14 mouse cellular contexts compared by ENCODE assay signal in genomic region chr4:153128162-153128561, GRCm38 (mm10).
"Had no signal": no experiment of that assay in that cellular context is flagged by ENCODE, and none has a peak within 500 bp of the region (broad histone marks: within the 10 kb centered on the region; RNA-seq: fewer than 3 reads in every experiment).

No protein-coding gene starts in this region.

- ATAC-seq: liver, embryonic 12.5 days; midbrain, embryonic 13.5 days; midbrain, embryonic 15.5 days had no signal

- H3K9ac ChIP-seq: liver, embryonic 12.5 days; liver, embryonic 14.5 days; lung, embryonic 14.5 days; midbrain, embryonic 13.5 days; midbrain, embryonic 15.5 days had no signal

- H3K27ac ChIP-seq: liver, embryonic 12.5 days; liver, embryonic 14.5 days; midbrain, embryonic 13.5 days; midbrain, embryonic 15.5 days had no signal

- H3K4me2 ChIP-seq: liver, embryonic 12.5 days; lung, embryonic 14.5 days; midbrain, embryonic 11.5 days; midbrain, embryonic 13.5 days; midbrain, embryonic 15.5 days had no signal

- H3K27me3 ChIP-seq: liver, embryonic 12.5 days; midbrain, embryonic 13.5 days; midbrain, embryonic 15.5 days had no signal

- H3K4me1 ChIP-seq: liver, embryonic 12.5 days; midbrain, embryonic 13.5 days had no signal

- H3K9me3 ChIP-seq: midbrain, embryonic 13.5 days; midbrain, embryonic 15.5 days had no signal

- H3K4me3 ChIP-seq: liver, embryonic 12.5 days; midbrain, embryonic 13.5 days; midbrain, embryonic 15.5 days had no signal

- DNase-seq: lung, adult 18-20 months; lung, embryonic 14.5 days; lung, postnatal 10 days; lung, postnatal 4 days; right cerebral cortex, postnatal 14 days; spleen, adult 18-20 months; thymus, adult 18-20 months; thymus, postnatal 14 days; thymus, postnatal 36 days had no signal

- H3K36me3 ChIP-seq: liver, embryonic 12.5 days; midbrain, embryonic 13.5 days; midbrain, embryonic 15.5 days had no signal
